Mouse (Mus musculus): ENCODE data around the gene Ccdc148.

Ccdc148 gene

GRCm38 (mm10) chr2:59179487-59179886 lies 19.0 kb upstream of the Ccdc148 start:
- DNase-seq (ENCODE audit: low spot score in 2 of 2): no peak

GRCm38 (mm10) chr2:59178960-59179359 lies 18.5 kb upstream of the Ccdc148 start:
- DNase-seq (ENCODE audit: low spot score in 2 of 2): no peak

DNA sequence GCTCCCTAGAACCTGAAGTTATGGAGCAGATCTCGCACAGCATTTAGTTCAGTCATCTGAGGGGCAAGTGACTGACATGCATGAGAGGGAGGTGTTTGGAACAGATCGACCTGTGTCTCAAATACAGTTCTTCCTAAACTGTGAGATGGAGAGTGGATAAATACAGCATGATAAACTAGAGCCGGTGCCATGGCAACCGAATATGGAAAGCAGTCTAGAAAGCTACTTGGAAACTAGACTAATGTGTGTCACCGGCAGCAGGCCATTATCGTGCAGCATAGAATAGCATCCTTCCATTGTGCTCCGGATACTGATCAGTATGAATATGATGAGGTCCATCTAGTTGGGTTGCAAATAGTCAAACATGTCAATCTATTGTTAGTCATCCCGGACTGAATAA lies 17.7 kb upstream of the Ccdc148 start:
- DNase-seq (ENCODE audit: low spot score in 2 of 2): no peak

GRCm38 (mm10) chr2:59175926-59176325 lies 15.4 kb upstream of the Ccdc148 start:
- no peak for DNase-seq (ENCODE audit: low spot score in 2 of 2)

- DNase-seq (ENCODE audit: low spot score in 2 of 2): no peak
These were observed 11.1 kb upstream of the Ccdc148 start for GRCm38 (mm10) chr2:59171533-59171932.

DNA sequence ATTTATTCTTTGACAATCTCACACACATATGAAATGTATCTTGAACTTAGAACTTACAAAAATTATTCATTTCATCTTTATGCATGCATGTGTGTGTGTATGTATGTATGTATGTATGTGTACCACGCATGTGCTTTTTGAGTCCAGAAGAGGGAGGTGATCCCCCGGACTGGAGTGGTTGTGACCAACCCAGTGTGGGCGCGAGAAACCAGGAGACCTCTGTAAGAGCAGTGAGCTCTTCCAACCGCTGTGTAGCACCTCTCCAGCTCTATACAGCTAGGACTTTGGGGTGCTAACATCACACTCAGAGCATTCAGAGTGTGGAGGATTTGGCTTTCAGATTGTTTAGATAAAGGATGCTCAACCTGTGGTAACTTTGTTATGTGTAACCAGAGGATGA lies 10.1 kb upstream of the Ccdc148 start:
- no peak for DNase-seq (ENCODE audit: low spot score in 2 of 2)

- DNase-seq (ENCODE audit: low spot score in 2 of 2): no peak
These were observed 9.7 kb upstream of the Ccdc148 start for GRCm38 (mm10) chr2:59170208-59170589.

- no peak for DNase-seq (ENCODE audit: low spot score in 2 of 2)
These were observed 9.2 kb upstream of the Ccdc148 start for GRCm38 (mm10) chr2:59169572-59170207.

- no peak for DNase-seq (ENCODE audit: low spot score in 2 of 2)
These were observed 7.3 kb upstream of the Ccdc148 start for GRCm38 (mm10) chr2:59167830-59168229.

- no peak for DNase-seq (ENCODE audit: low spot score in 2 of 2)
These were observed 6.5 kb upstream of the Ccdc148 start for GRCm38 (mm10) chr2:59166976-59167375.

DNA sequence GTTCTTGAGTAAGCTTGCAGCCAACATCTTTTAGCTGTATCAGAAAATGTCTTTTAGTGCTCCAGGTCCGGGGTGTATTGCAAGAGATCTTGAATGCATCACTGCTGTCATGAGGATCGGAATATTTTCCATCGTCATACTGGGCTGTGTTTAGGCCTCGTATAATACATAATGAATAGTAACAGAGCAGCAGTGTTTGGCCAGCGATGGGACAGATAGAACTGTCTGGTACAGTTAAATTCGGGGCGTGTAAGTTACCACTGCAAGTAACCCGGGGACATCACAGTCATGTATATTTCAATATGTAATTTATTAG lies 1.8 kb upstream of the Ccdc148 start:
- no peak for DNase-seq (ENCODE audit: low spot score in 2 of 2)

DNA sequence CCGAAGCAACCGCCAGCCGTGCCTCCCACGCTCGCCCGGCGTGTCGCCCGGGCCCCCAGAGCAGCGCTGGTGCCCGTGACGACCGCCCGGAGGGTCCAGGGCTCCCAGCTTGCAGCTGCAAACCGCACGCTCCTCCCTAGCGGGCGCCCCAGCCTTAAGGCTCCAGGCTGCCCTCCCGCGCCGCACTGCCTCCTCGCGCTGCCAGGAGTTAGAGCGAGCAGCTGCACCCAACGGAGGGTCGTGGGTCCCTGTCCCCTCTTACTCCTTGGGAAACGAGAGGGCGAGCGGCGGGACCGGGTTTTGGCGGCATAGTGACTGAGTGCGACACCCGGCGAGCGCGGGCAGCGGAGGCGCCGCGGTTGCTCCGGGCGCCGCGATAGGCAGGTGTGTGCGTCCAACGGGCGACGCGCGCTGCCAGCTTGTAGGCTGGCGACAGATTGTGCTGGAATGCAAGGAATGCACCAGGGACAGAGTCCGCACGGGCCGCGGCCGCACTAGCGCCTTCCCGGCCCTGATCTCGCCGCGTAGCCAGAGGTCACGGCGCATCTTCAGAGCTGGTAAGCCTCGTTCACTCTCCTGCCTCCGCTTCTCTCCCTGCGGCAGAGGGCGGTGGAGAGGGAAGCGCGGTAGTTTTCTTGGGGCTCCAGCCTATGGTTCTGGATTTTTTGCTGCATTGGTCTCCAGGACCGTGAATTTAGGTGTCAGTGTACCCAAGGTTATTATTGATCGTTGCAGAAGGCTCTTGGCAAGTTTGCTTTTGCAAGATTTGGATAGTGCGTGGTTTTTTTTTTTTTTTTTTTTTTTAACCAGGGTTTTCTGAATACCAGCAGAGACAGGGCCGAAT lies 1.2 kb upstream of the Ccdc148 start:
- peak; percentile 60 to 63 for DNase-seq (ENCODE audit: low spot score in 2 of 2)

GRCm38 (mm10) chr2:59161021-59161440 lies 548 bp upstream of the Ccdc148 start:
- no peak for DNase-seq (ENCODE audit: low spot score in 2 of 2)

GRCm38 (mm10) chr2:59159961-59160604 lies 400 bp downstream of the Ccdc148 start:
- DNase-seq (ENCODE audit: low spot score in 2 of 2): peak in 1 of 2 experiments; percentile 48

DNA sequence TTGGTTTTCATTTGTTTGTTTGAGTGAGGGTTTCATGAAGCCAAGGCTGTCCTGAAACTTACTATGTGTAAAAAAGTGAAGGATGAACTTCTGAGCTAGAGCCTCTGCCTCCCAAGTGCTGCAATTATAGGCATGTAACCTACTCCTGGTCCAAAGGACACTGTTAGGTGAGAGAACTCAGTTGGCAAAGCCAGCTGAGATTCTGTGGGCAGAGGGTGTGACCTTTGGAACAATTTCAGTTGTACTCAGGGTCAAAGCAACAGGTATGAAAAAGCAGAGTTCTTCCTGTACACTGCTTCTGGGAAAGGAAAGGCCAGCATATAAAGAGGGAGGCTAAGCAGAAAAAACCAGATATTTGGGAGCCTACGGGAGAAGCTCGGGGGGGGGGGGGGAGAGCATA lies 2.4 kb downstream of the Ccdc148 start:
- no peak for DNase-seq (ENCODE audit: low spot score in 2 of 2)

DNA sequence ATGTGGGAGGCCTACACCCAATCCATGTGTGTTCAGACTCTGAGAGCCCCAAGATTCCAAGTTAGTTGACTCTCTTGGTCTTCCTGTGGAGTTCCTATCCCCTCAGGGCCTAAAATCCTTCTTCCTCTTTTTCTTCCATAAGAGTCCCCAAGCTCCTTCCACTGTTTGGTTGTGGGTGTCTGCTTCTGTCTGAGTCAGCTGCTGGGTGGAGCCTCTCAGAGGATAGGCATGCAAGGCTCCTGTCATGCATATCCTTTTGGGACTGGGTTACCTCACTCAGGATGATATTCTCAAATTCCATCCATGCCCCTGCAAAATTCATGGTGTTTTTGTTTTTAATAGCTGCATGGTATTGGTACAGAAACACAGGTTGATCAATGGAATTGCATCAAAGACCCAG lies 5.1 kb downstream of the Ccdc148 start:
- no peak for DNase-seq (ENCODE audit: low spot score in 2 of 2)

DNA sequence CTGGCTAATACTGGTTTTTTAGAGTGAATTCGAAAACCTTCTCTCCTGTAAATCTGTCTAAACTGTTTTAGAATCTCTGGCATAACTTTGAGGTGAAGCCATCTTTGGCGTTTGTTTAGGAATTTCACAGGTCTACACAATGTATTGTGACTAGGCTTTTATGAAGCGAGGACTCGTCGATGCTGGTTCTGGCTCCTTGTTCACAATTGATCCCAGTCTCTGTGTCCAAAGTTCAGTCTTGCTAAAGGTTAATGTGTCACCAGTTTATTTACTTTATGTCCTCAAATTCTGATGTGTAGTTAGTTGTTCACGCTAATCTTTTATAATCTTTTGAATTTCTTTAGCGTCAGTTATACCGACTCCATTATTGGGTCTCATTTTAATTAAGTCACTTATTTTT lies 29.4 kb downstream of the Ccdc148 start:
- no peak for DNase-seq (ENCODE audit: low spot score in 2 of 2)

- no peak for DNase-seq (ENCODE audit: low spot score in 2 of 2)
These were observed 30.7 kb downstream of the Ccdc148 start for GRCm38 (mm10) chr2:59129821-59130220.

DNA sequence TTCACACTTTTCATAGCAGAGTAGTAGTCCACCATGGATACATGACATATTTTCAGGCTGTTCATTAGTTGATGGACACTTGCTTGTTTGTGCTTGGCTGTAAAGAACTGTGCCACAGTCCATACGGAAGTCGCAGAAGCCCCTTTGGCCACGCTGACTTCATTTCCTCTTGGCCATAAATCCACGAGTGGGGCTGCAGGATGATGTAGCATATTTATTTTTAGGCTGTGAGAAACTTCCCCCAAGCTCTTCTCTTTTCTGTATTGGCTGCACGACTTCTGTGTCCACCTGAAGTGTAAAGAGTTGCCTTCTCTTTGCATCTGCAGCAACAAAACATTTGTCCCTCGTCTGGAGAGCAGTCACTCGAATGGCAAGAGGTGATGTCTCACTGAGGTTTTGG lies 31.5 kb downstream of the Ccdc148 start:
- no peak for DNase-seq (ENCODE audit: low spot score in 2 of 2)

DNA sequence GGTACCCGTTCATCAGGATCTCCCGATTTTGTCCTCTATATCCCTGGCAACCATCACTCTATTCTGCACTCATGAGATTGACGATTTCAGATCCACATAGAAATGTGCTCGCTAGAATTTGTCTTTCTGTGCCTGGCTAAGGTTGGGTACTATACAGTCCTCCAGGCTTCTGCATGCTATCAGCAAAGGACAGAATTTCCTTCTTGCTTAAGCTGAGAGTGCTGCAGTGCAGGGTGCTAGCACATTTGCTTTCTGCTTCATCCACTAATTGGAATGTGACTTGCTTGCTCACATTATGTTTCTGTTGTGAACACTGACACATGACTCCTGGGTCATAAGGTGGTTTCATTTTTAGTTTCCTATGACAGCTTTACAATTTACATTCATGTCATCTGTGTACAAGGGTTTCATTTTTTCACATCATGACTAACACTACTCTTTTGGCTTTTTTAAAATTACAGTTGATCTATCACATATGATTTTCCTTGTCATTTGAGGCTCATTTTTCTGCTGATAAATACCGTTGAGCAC lies 104.8 kb downstream of the Ccdc148 start:
- no peak for DNase-seq (ENCODE audit: low spot score in 2 of 2)

DNA sequence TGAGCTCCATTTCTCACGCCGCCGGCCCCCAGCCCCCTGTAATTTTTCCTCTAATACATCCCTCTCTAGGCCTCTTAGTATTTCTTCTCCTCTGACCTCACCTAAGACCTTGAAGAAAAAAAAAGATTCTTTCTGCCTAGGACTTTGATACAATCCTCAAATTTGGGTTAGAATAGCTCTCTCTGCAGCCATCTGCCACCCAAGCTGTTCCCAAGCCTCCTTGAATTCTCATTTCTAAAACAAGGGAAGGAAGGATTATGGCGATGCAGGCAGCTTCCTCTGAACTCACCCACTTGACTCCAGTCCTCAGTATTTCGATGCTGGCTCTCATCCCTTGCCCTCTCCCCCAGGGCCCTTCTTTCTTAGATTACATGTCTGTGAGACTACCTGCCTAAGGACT lies 106.1 kb downstream of the Ccdc148 start:
- no peak for DNase-seq (ENCODE audit: low spot score in 2 of 2)

GRCm38 (mm10) chr2:59053461-59054039 lies 106.9 kb downstream of the Ccdc148 start:
- DNase-seq (ENCODE audit: low spot score in 2 of 2): no peak

Measured in heart, adult 9 months (tissue).